Comparison of ENCODE assay signal across 30 mouse cellular contexts in genomic region chr8:47006785-47007184, GRCm38 (mm10). TPM values are rescaled to one million over a fixed set of nuclear protein-coding genes. Genes with fewer than 3 reads are reported as not detected.
DNase-seq lines count a peak whose midpoint lies in the region; ATAC-seq lines count a peak whose summit lies in the region.
"Had no signal": no experiment of that assay in that cellular context is flagged by ENCODE, and none has a peak within 500 bp of the region (broad histone marks: within the 10 kb centered on the region; RNA-seq: fewer than 3 reads in every experiment).

No protein-coding gene starts in this region.

- peak overlapping the region; percentile 73 for H3K27ac ChIP-seq in limb, embryonic 12.5 days
- H3K27ac ChIP-seq: embryonic facial prominence, embryonic 13.5 days; gastrocnemius, adult 2 months; heart, embryonic 15.5 days; hindbrain, embryonic 14.5 days; hindbrain, postnatal 0 days had no signal

- intact Hi-C loops in heart, postnatal 25 days (cut with DNase I): no loop called here

- 0 out of 2 replicates have a peak overlapping the region, but pooled peaks have one; percentile 23 for H3K9ac ChIP-seq in limb, embryonic 12.5 days (replicated peaks)
- H3K9ac ChIP-seq: embryonic facial prominence, embryonic 13.5 days; forebrain, postnatal 0 days; heart, embryonic 12.5 days; heart, embryonic 15.5 days; hindbrain, embryonic 14.5 days had no signal

- WGBS in limb, embryonic 12.5 days: 38% methylated on average over 9 of the region's 9 CpGs

- H3K9me3 ChIP-seq in limb, embryonic 12.5 days: no peaks in the 10 kb centered on the region
- H3K9me3 ChIP-seq: embryonic facial prominence, embryonic 13.5 days; G1E; heart, embryonic 12.5 days; heart, embryonic 15.5 days had no signal

- H3K4me1 ChIP-seq in limb, embryonic 12.5 days (replicated peaks): peaks cover 22% of the 10 kb centered on the region
- H3K4me1 ChIP-seq: heart, embryonic 12.5 days; heart, embryonic 15.5 days had no signal

- peak; percentile 53 for DNase-seq in heart, adult 11 months
- DNase-seq in heart, postnatal 25 days (ENCODE audit: low spot score): no peak
- DNase-seq in thymus, postnatal 25 days: peak; percentile 8
- DNase-seq in thymus, postnatal 36 days: no peak
- DNase-seq in urinary bladder, adult 2 months (ENCODE audit: low spot score): no peak
- DNase-seq in spleen, postnatal 14 days (ENCODE audit: low spot score in 2 of 2): no peak
- DNase-seq: adrenal gland, postnatal 10 days; adrenal gland, postnatal 36 days; B cell, adult 2 months; cerebellum, adult 11 months; cerebellum, adult 2 months; cerebellum, adult 9-11 months; cerebellum, postnatal 25 days; forebrain, postnatal 0 days; gastrocnemius, adult 2 months; gastrocnemius, postnatal 14 days; heart, adult 18-20 months; heart, postnatal 10 days; heart, postnatal 4 days had no signal

- no peaks in the 10 kb centered on the region for H3K27me3 ChIP-seq in limb, embryonic 12.5 days
- H3K27me3 ChIP-seq: CH12.LX; embryonic facial prominence, embryonic 13.5 days; heart, embryonic 12.5 days; heart, embryonic 15.5 days; Patski had no signal

- no peak overlapping the region for H3K4me3 ChIP-seq in limb, embryonic 12.5 days (replicated peaks)
- H3K4me3 ChIP-seq: embryonic facial prominence, embryonic 13.5 days; gastrocnemius, adult 2 months; heart, embryonic 12.5 days; heart, embryonic 15.5 days had no signal

- ATAC-seq in limb, embryonic 12.5 days (ENCODE audit: insufficient number of reproducible peaks, insufficient read depth, low FRiP score, low TSS enrichment, low read depth): no peak
- ATAC-seq: forebrain, embryonic 14.5 days; forebrain, postnatal 0 days; hindbrain, postnatal 0 days; Patski had no signal

- no peak overlapping the region for H3K4me2 ChIP-seq in limb, embryonic 12.5 days
- H3K4me2 ChIP-seq: embryonic facial prominence, embryonic 13.5 days; heart, embryonic 12.5 days; heart, embryonic 15.5 days; hindbrain, embryonic 14.5 days had no signal

- H3K36me3 ChIP-seq in limb, embryonic 12.5 days: no peaks in the 10 kb centered on the region
- H3K36me3 ChIP-seq: embryonic facial prominence, embryonic 13.5 days; G1E; heart, embryonic 12.5 days; heart, embryonic 15.5 days had no signal

RNA-seq across cellular contexts. Expression of gene Enpp6, which starts 20.1 kb away (rescaled TPM):
- 1 to 10 TPM; 4.9 to 6.3 TPM for total RNA-seq in heart, postnatal 25 days (2021)
- polyA plus RNA-seq in limb, embryonic 12.5 days (2016; fragmentation: Nextera tagmentation; extraction: Ambion mirVana): 0.87 and 1.0 TPM in 2 replicates
- polyA plus RNA-seq in urinary bladder, adult 2 months (2012; rRNA removed): 0.38 and 0.48 TPM in 2 replicates
- total RNA-seq: CH12.LX; common myeloid progenitor, adult 5-6 weeks had no signal
- polyA plus RNA-seq: forebrain, embryonic 14.5 days; G1E had no signal

Comparison
In these comparisons a context has a peak if more than half of its experiments do, and no peak if none do; other contexts are left out.
1. DNase-seq: peak in heart, adult 11 months (single experiment) and thymus, postnatal 25 days (single experiment); none in heart, postnatal 25 days (single experiment), thymus, postnatal 36 days (0 of 2), urinary bladder, adult 2 months (single experiment) and spleen, postnatal 14 days (0 of 2).